Mouse (Mus musculus): ENCODE measurements around the gene Ccdc97. TPM values are rescaled to one million over a fixed set of nuclear protein-coding genes. Genes with fewer than 3 reads are reported as not detected.

Gene Ccdc97
- polyA plus RNA-seq, 1 experiment, result 33.2 TPM

DNA sequence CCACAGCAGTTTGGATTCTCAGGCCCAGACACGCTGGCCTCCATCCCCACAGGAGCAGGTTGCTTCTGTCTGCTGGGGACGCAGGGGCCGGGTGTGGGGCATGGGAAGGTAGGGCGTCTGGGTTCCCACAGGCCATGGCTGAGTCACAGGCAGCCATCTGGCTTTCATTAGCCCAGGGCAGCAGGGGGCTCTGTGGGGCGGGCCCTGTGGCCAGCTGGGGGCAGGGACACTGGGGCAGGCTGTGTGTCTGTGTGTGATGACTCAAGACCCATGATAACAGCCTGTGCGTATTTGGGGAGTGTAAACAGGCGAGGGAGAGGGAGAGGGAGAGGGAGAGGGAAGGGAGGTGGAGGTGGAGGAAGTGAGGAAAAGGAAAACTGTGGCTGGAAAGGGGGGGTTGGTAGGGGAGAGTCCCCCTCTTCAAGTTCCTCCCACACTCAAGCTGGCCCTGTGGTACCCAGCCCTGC, 7.1 kb downstream of the Ccdc97 start:
- TF ChIP-seq MAX (IDR thresholded peaks at IDR 0.05), result peak; percentile 37
- TF ChIP-seq CTCF (IDR thresholded peaks at IDR 0.05; ENCODE audit: control insufficient read depth, insufficient read depth, insufficient read length), result no peak
- Histone ChIP-seq H3K79me2 (ENCODE audit: control insufficient read depth, insufficient read depth) (peaks cover 11% of the 10 kb centered on the region), H3K4me3 (ENCODE audit: insufficient read depth, poor library complexity, severe bottlenecking) (no peak overlapping the region), H3ac (ENCODE audit: control insufficient read depth, insufficient read length, low read depth) (peak overlapping the region; percentile 25), H3K36me3 (ENCODE audit: control insufficient read depth, insufficient read depth) (peaks cover 36% of the 10 kb centered on the region), H3K79me3 (ENCODE audit: low read depth) (peaks cover 2% of the 10 kb centered on the region), H3K27me3 (ENCODE audit: control insufficient read depth, insufficient read depth, insufficient read length) (no peaks in the 10 kb centered on the region)

- H3K4me3 ChIP-seq (ENCODE audit: insufficient read depth, poor library complexity, severe bottlenecking), result no peak overlapping the region
- TF ChIP-seq MYOG (IDR thresholded peaks at IDR 0.05; ENCODE audit: control insufficient read depth, extremely low read depth, insufficient read length), result no peak
- TF ChIP-seq MAX (IDR thresholded peaks at IDR 0.05), result no peak
- no peak for TF ChIP-seq USF1 (IDR thresholded peaks at IDR 0.05; ENCODE audit: low read depth)
- TF ChIP-seq FOSL1 (IDR thresholded peaks at IDR 0.05; ENCODE audit: insufficient read depth, low read length, poor library complexity, severe bottlenecking), result no peak
These were observed 7.7 kb downstream of the Ccdc97 start for GRCm38 (mm10) chr7:25711165-25711564.

GRCm38 (mm10) chr7:25710519-25711130, 8.3 kb downstream of the Ccdc97 start:
- no peaks in the 10 kb centered on the region for H3K79me3 ChIP-seq (ENCODE audit: low read depth)
- H3K36me3 ChIP-seq (ENCODE audit: control insufficient read depth, insufficient read depth), result peaks cover 30% of the 10 kb centered on the region
- no peak for TF ChIP-seq CEBPB (IDR thresholded peaks at IDR 0.05; ENCODE audit: low read depth)
- TF ChIP-seq MAX (IDR thresholded peaks at IDR 0.05), result no peak
- TF ChIP-seq FOSL1 (IDR thresholded peaks at IDR 0.05; ENCODE audit: insufficient read depth, low read length, poor library complexity, severe bottlenecking), result no peak
- no peak overlapping the region for H3K4me3 ChIP-seq (ENCODE audit: insufficient read depth, poor library complexity, severe bottlenecking)
- peak overlapping the region; percentile 6 for H3ac ChIP-seq (ENCODE audit: control insufficient read depth, insufficient read length, low read depth)
- H3K27me3 ChIP-seq (ENCODE audit: control insufficient read depth, insufficient read depth, insufficient read length), result no peaks in the 10 kb centered on the region
- no peaks in the 10 kb centered on the region for H3K79me2 ChIP-seq (ENCODE audit: control insufficient read depth, insufficient read depth)

More at GRCm38 (mm10) chr7:25711165-25711564, 7.7 kb downstream of the Ccdc97 start:
- H3ac ChIP-seq (ENCODE audit: control insufficient read depth, insufficient read length, low read depth), result no peak overlapping the region
- H3K36me3 ChIP-seq (ENCODE audit: control insufficient read depth, insufficient read depth), result peaks cover 33% of the 10 kb centered on the region
- H3K79me2 ChIP-seq (ENCODE audit: control insufficient read depth, insufficient read depth), result peaks cover 5% of the 10 kb centered on the region
- H3K79me3 ChIP-seq (ENCODE audit: low read depth), result no peaks in the 10 kb centered on the region
- H3K27me3 ChIP-seq (ENCODE audit: control insufficient read depth, insufficient read depth, insufficient read length), result no peaks in the 10 kb centered on the region

- Histone ChIP-seq H3ac (ENCODE audit: control insufficient read depth, insufficient read length, low read depth) (peak overlapping the region; percentile 3), H3K79me3 (ENCODE audit: low read depth) (no peaks in the 10 kb centered on the region), H3K4me3 (ENCODE audit: insufficient read depth, poor library complexity, severe bottlenecking) (no peak overlapping the region), H3K36me3 (ENCODE audit: control insufficient read depth, insufficient read depth) (peaks cover 23% of the 10 kb centered on the region), H3K27me3 (ENCODE audit: control insufficient read depth, insufficient read depth, insufficient read length) (no peaks in the 10 kb centered on the region), H3K79me2 (ENCODE audit: control insufficient read depth, insufficient read depth) (no peaks in the 10 kb centered on the region)
- TF ChIP-seq FOSL1 (IDR thresholded peaks at IDR 0.05; ENCODE audit: insufficient read depth, low read length, poor library complexity, severe bottlenecking), result no peak
- no peak for TF ChIP-seq USF1 (IDR thresholded peaks at IDR 0.05; ENCODE audit: low read depth)
- TF ChIP-seq CEBPB (IDR thresholded peaks at IDR 0.05; ENCODE audit: low read depth), result no peak
- no peak for TF ChIP-seq MYOG (IDR thresholded peaks at IDR 0.05; ENCODE audit: control insufficient read depth, extremely low read depth, insufficient read length)
- TF ChIP-seq MAX (IDR thresholded peaks at IDR 0.05), result no peak
- no peak for TF ChIP-seq CTCF (IDR thresholded peaks at IDR 0.05; ENCODE audit: control insufficient read depth, insufficient read depth, insufficient read length)
- TF ChIP-seq MYOD1 (IDR thresholded peaks at IDR 0.05; ENCODE audit: control insufficient read depth, insufficient read length, low read depth), result no peak
These were observed 8.9 kb downstream of the Ccdc97 start for GRCm38 (mm10) chr7:25709961-25710360.

GRCm38 (mm10) chr7:25707581-25708292, 11.2 kb downstream of the Ccdc97 start:
- Histone ChIP-seq H3K36me3 (ENCODE audit: control insufficient read depth, insufficient read depth) (peaks cover 5% of the 10 kb centered on the region), H3K79me3 (ENCODE audit: low read depth) (no peaks in the 10 kb centered on the region), H3ac (ENCODE audit: control insufficient read depth, insufficient read length, low read depth) (no peak overlapping the region), H3K79me2 (ENCODE audit: control insufficient read depth, insufficient read depth) (no peaks in the 10 kb centered on the region), H3K4me3 (ENCODE audit: insufficient read depth, poor library complexity, severe bottlenecking) (no peak overlapping the region), H3K27me3 (ENCODE audit: control insufficient read depth, insufficient read depth, insufficient read length) (no peaks in the 10 kb centered on the region)
- no peak for TF ChIP-seq FOSL1 (IDR thresholded peaks at IDR 0.05; ENCODE audit: insufficient read depth, low read length, poor library complexity, severe bottlenecking)
- TF ChIP-seq USF1 (IDR thresholded peaks at IDR 0.05; ENCODE audit: low read depth), result no peak
- no peak for TF ChIP-seq CEBPB (IDR thresholded peaks at IDR 0.05; ENCODE audit: low read depth)
- no peak for TF ChIP-seq MYOG (IDR thresholded peaks at IDR 0.05; ENCODE audit: control insufficient read depth, extremely low read depth, insufficient read length)
- TF ChIP-seq MAX (IDR thresholded peaks at IDR 0.05), result no peak
- TF ChIP-seq MYOD1 (IDR thresholded peaks at IDR 0.05; ENCODE audit: control insufficient read depth, insufficient read length, low read depth), result no peak
- no peak for TF ChIP-seq CTCF (IDR thresholded peaks at IDR 0.05; ENCODE audit: control insufficient read depth, insufficient read depth, insufficient read length)

DNA sequence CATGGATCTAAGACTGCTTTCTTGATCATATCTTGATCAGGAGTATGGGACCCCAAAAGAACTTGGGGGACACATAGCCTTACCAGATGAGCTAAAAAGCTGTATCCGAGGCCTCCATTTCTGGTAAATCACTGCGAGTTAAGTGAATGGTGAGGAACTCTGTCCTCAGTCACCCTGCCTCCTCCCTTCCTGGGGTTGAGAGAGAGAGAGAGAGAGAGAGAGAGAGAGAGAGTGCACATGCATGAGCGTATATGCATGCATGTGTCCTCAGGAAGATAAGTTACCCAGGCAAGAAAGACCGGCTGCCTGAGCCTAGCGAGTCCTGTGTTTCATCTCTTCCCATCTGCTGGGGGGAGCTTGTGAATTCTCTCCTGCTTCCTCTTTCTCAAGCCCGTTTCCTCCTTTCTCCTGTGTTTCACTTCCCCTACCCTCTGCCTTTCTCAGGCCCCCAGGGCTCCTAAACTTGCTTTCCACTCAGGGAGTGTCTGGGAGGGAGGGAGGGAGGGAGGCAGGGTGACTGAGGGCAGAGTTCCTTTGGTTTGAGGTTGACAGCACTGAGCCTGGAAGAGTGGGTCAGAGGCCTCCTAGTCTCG, 12.2 kb downstream of the Ccdc97 start:
- no peak overlapping the region for H3ac ChIP-seq (ENCODE audit: control insufficient read depth, insufficient read length, low read depth)
- H3K79me2 ChIP-seq (ENCODE audit: control insufficient read depth, insufficient read depth), result no peaks in the 10 kb centered on the region
- H3K79me3 ChIP-seq (ENCODE audit: low read depth), result no peaks in the 10 kb centered on the region
- H3K4me3 ChIP-seq (ENCODE audit: insufficient read depth, poor library complexity, severe bottlenecking), result no peak overlapping the region
- H3K36me3 ChIP-seq (ENCODE audit: control insufficient read depth, insufficient read depth), result peaks cover 13% of the 10 kb centered on the region
- TF ChIP-seq CEBPB (IDR thresholded peaks at IDR 0.05; ENCODE audit: low read depth), result no peak
- TF ChIP-seq MAX (IDR thresholded peaks at IDR 0.05), result no peak
- TF ChIP-seq MYOG (IDR thresholded peaks at IDR 0.05; ENCODE audit: control insufficient read depth, extremely low read depth, insufficient read length), result no peak
- no peak for TF ChIP-seq CTCF (IDR thresholded peaks at IDR 0.05; ENCODE audit: control insufficient read depth, insufficient read depth, insufficient read length)
- TF ChIP-seq USF1 (IDR thresholded peaks at IDR 0.05; ENCODE audit: low read depth), result no peak
- TF ChIP-seq FOSL1 (IDR thresholded peaks at IDR 0.05; ENCODE audit: insufficient read depth, low read length, poor library complexity, severe bottlenecking), result no peak
- no peak for TF ChIP-seq MYOD1 (IDR thresholded peaks at IDR 0.05; ENCODE audit: control insufficient read depth, insufficient read length, low read depth)
- no peaks in the 10 kb centered on the region for H3K27me3 ChIP-seq (ENCODE audit: control insufficient read depth, insufficient read depth, insufficient read length)

All from C2C12 (cell line).